Mouse (Mus musculus) heart, embryonic 11.5 days (tissue): ENCODE measurements around the gene Slc35f6. TPM values are rescaled to one million over a fixed set of nuclear protein-coding genes. Genes with fewer than 3 reads are reported as not detected.
"Not testable (repeated sequence)": the region's sequence is repeated elsewhere in the genome, so short reads cannot be mapped to it uniquely, and the experiment has no call there.

Source experiments
- ATAC-seq: fragments of 200-750 bp; cut with Nextera tagmentation; replicated peaks from 2 replicates; pipeline ENCODE4 v1.8.0; 2017; ENCODE audit warnings: moderate library complexity; ENCODE audit not compliant: insufficient number of reproducible peaks, low FRiP score, low TSS enrichment
- H3K27ac ChIP-seq: fragments of 300-500 bp; sonication (generic); 2 replicates; pipeline ENCODE4 v1.5.1; 2014; ENCODE audit warnings: mild to moderate bottlenecking, low read depth, low read length
- H3K27me3 ChIP-seq: fragments of 300-500 bp; sonication (generic); 2 replicates; pipeline ENCODE4 v1.6.1; 2014; ENCODE audit warnings: mild to moderate bottlenecking, low read length, mixed read lengths; ENCODE audit not compliant: control insufficient read depth, insufficient read depth
- H3K36me3 ChIP-seq: fragments of 300-500 bp; sonication (generic); 2 replicates; pipeline ENCODE4 v1.6.1; 2014; ENCODE audit warnings: mild to moderate bottlenecking, low read length, moderate library complexity, mixed read lengths; ENCODE audit not compliant: control insufficient read depth, insufficient read depth
- H3K4me1 ChIP-seq: fragments of 300-500 bp; sonication (generic); 2 replicates; pipeline ENCODE4 v1.6.1; 2014; ENCODE audit warnings: low read length; ENCODE audit not compliant: control insufficient read depth, insufficient read depth
- H3K4me2 ChIP-seq: fragments of 300-500 bp; sonication (generic); 2 replicates; pipeline ENCODE4 v1.6.1; 2014; ENCODE audit warnings: mild to moderate bottlenecking, moderate library complexity
- H3K4me3 ChIP-seq: fragments of 300-500 bp; sonication (generic); 2 replicates; pipeline ENCODE4 v1.5.1; 2014; ENCODE audit warnings: low read depth, low read length
- H3K9ac ChIP-seq: fragments of 300-500 bp; sonication (generic); 2 replicates; pipeline ENCODE4 v1.6.1; 2014; ENCODE audit warnings: mild to moderate bottlenecking, low read depth, low read length, moderate library complexity
- H3K9me3 ChIP-seq: fragments of 300-500 bp; sonication (generic); replicated peaks from 2 replicates; pipeline ENCODE4 v1.6.1; 2016; ENCODE audit warnings: low read length; ENCODE audit not compliant: control insufficient read depth
- WGBS: fragments of 180-500 bp; shearing (Covaris S2); extraction: QIAGEN DNeasy Blood & Tissue Kit; methylation state at CpG from one replicate; pipeline ENCODE4 v1.1.7; 2014; ENCODE audit not compliant: insufficient replicate concordance; 5-methylcytosine and 5-hydroxymethylcytosine counted together
- polyA plus RNA-seq: library from polyadenylated mRNA; unstranded; fragments of >200 nt; fragmentation: Nextera tagmentation; extraction: Ambion mirVana; gene quantifications from 2 replicates; pipeline ENCODE4 v1.2.1, GENCODE M21; 2014

Slc35f6 gene
- polyA plus RNA-seq, 1 experiment from 2014 or later = 22.9 TPM

DNA sequence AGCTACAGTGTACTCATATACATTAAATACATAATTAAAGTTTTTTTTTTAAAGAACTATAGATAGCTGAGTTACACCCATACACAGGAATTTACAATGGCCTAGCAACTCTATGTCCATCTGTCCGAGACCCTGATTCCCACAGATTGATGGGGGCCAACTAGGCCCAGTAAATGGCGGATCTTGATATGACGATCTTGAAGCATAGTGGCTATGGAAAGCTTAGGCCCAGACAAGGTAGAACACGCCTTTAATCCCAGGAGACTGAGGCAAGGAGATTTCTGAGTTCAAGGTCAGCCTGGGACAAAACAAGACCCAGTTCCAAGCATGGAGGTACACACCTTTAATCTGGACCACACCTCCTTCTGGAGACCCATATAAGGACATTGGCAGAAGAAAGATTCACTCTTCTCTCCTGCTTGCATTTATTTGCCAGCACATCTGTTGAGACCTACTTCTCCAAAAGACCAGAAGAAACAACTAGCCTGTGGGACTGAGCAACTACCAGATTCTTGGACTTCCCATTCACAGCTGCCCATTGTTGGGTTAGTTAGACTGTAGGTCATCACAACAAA is 31.1 kb downstream of the Slc35f6 start:
- Histone ChIP-seq H3K4me2 (no peak overlapping the region), H3K4me1 (no peaks in the 10 kb centered on the region), H3K9me3 (no peaks in the 10 kb centered on the region), H3K27ac (no peak overlapping the region), H3K9ac (no peak overlapping the region), H3K4me3 (no peak overlapping the region), H3K27me3 (no peaks in the 10 kb centered on the region), H3K36me3 (peaks cover 20% of the 10 kb centered on the region)
- ATAC-seq = no peak
- WGBS = 90% methylated on average over 4 of the region's 4 CpGs

DNA sequence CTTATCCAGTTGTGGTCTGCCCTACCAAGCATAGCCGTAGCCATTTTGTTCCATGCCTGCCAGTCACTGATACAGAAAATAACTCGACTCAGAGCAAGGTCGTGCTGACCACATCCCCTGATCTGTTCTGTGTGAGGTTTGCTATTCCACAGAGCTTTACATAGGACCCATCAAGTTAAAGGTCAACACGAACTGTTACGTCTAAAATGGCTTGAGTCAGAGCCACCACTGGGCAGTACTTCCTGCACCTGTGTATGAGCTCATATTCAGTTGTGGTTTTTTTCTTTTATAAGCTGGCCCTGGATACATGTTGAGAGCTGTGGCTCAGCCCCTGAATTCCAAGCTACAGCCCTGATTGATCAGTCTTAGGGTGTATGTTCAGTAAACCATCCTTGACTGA is 31.9 kb downstream of the Slc35f6 start:
- Histone ChIP-seq H3K36me3 (peaks cover 15% of the 10 kb centered on the region), H3K27me3 (no peaks in the 10 kb centered on the region), H3K4me2 (no peak overlapping the region), H3K9ac (no peak overlapping the region), H3K4me3 (no peak overlapping the region), H3K27ac (no peak overlapping the region), H3K9me3 (no peaks in the 10 kb centered on the region), H3K4me1 (no peaks in the 10 kb centered on the region)
- no peak for ATAC-seq
- 74% methylated on average over 5 of the region's 5 CpGs for WGBS

GRCm38 (mm10) chr5:30681970-30682369 is 34.2 kb downstream of the Slc35f6 start:
- Histone ChIP-seq H3K9me3 (no peaks in the 10 kb centered on the region), H3K9ac (no peak overlapping the region), H3K27ac (no peak overlapping the region), H3K36me3 (peaks cover under 1% of the 10 kb centered on the region; the same call in 1 of the 2 replicates), H3K4me2 (no peak overlapping the region), H3K4me3 (no peak overlapping the region), H3K4me1 (no peaks in the 10 kb centered on the region), H3K27me3 (no peaks in the 10 kb centered on the region)
- ATAC-seq = no peak
- WGBS = 84% methylated on average over 5 of the region's 5 CpGs

- Histone ChIP-seq H3K36me3 (no peaks in the 10 kb centered on the region; the same call in 1 of the 2 replicates), H3K4me3 (no peak overlapping the region), H3K27ac (no peak overlapping the region), H3K4me1 (no peaks in the 10 kb centered on the region), H3K9ac (no peak overlapping the region), H3K4me2 (no peak overlapping the region), H3K27me3 (no peaks in the 10 kb centered on the region), H3K9me3 (no peaks in the 10 kb centered on the region)
- ATAC-seq = no peak
Measured at GRCm38 (mm10) chr5:30682967-30683600, 35.4 kb downstream of the Slc35f6 start.

GRCm38 (mm10) chr5:30683993-30684392 is 36.3 kb downstream of the Slc35f6 start:
- no peak overlapping the region for H3K9ac ChIP-seq
- no peaks in the 10 kb centered on the region; the same call in 1 of the 2 replicates for H3K36me3 ChIP-seq
- H3K9me3 ChIP-seq = no peaks in the 10 kb centered on the region
- WGBS = 72% methylated on average over 3 of the region's 3 CpGs
- no peak for ATAC-seq
- H3K4me1 ChIP-seq = no peaks in the 10 kb centered on the region
- H3K4me2 ChIP-seq = no peak overlapping the region
- no peak overlapping the region for H3K4me3 ChIP-seq
- H3K27me3 ChIP-seq = no peaks in the 10 kb centered on the region
- no peak overlapping the region for H3K27ac ChIP-seq

DNA sequence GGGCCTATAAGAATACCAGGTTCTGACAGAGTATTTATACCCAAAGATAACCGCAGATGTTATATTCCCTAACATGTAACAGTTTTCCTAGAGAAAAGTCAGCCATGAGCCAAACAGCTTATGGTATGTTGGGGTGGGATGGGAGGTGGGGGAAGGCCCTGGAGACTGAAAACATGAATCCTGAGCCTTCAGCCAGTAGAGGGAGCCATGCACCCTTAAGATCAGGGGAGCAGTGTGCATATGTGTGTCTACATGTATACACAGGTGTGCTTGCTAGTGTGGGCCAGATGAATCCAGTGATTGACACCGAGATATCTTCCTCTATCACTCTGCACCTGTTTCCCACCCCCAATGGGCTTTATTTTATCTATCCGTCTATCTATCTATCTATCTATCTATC is 39.0 kb downstream of the Slc35f6 start:
- 49% methylated on average over 3 of the region's 3 CpGs for WGBS
- H3K27ac ChIP-seq = no peak overlapping the region
- H3K4me2 ChIP-seq = no peak overlapping the region
- H3K27me3 ChIP-seq = no peaks in the 10 kb centered on the region
- ATAC-seq = no peak
- no peak overlapping the region for H3K9ac ChIP-seq
- H3K4me1 ChIP-seq = no peaks in the 10 kb centered on the region
- H3K36me3 ChIP-seq = no peaks in the 10 kb centered on the region
- no peak overlapping the region for H3K4me3 ChIP-seq
- no peaks in the 10 kb centered on the region for H3K9me3 ChIP-seq

- no peaks in the 10 kb centered on the region for H3K9me3 ChIP-seq
- H3K27me3 ChIP-seq = peaks cover 5% of the 10 kb centered on the region; the same call in 1 of the 2 replicates
- no peak overlapping the region for H3K9ac ChIP-seq
- no peak for ATAC-seq
- peaks cover 8% of the 10 kb centered on the region for H3K4me1 ChIP-seq
- no peak overlapping the region for H3K4me2 ChIP-seq
- no peak overlapping the region for H3K27ac ChIP-seq
- no peaks in the 10 kb centered on the region for H3K36me3 ChIP-seq
- no peak overlapping the region for H3K4me3 ChIP-seq
- WGBS = 66% methylated on average over 8 of the region's 8 CpGs
Measured at GRCm38 (mm10) chr5:30700361-30701000, 52.7 kb downstream of the Slc35f6 start.

DNA sequence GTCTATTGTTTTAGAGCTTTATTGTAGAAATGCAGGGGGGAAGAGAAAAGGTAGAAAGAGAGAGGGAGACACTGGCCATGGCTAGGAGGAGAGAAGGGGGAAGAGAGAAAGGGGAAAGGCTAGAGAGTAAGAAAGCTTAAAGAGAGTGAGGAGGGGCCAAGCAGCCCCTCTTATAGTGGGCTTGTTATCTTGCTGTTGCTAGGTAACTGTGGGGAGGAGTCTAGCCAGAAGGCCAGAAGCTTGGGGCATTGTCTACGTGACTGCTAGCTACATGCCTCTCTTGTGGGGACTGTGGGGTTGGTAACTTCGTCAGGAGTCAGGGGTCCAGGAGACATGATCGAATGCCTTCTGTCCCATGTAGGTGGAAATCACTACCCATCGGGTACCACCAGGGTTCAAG is 53.6 kb downstream of the Slc35f6 start:
- H3K4me1 ChIP-seq, H3K9me3 ChIP-seq, H3K36me3 ChIP-seq, H3K4me3 ChIP-seq, H3K27me3 ChIP-seq, H3K4me2 ChIP-seq, H3K27ac ChIP-seq, H3K9ac ChIP-seq: not testable (repeated sequence)
- WGBS = 27% methylated on average over 4 of the region's 4 CpGs
- 0 out of 2 replicates have a peak, but pooled peaks have one; percentile 18 for ATAC-seq
